Mouse (Mus musculus) erythroblast, embryonic 14.5 days (primary cell): ENCODE data around the gene Efl1. TPM values are rescaled to one million over a fixed set of nuclear protein-coding genes. Genes with fewer than 3 reads are reported as not detected.
"Not testable (repeated sequence)": the region's sequence is repeated elsewhere in the genome, so short reads cannot be mapped to it uniquely, and the experiment has no call there.

Experiments used
- H3K27me3 ChIP-seq: 2 replicates; pipeline ENCODE4 v1.6.1; 2012; ENCODE audit warnings: inconsistent platforms; ENCODE audit not compliant: control insufficient read depth
- H3K36me3 ChIP-seq: 2 replicates; pipeline ENCODE4 v1.6.1; 2012; ENCODE audit warnings: mild to moderate bottlenecking, inconsistent platforms; ENCODE audit not compliant: control insufficient read depth
- H3K4me1 ChIP-seq: 2 replicates; pipeline ENCODE4 v1.6.1; 2012; ENCODE audit warnings: inconsistent platforms; ENCODE audit not compliant: control insufficient read depth
- H3K4me3 ChIP-seq: replicated peaks from 2 replicates; pipeline ENCODE3; 2012; ENCODE audit warnings: moderate library complexity, mild to moderate bottlenecking, inconsistent platforms
- H3K9me3 ChIP-seq: 2 replicates; pipeline ENCODE4 v1.6.1; 2012; ENCODE audit warnings: low read length, inconsistent platforms, mixed read lengths; ENCODE audit not compliant: control insufficient read depth
- GATA1 ChIP-seq: IDR thresholded peaks from 2 replicates; pipeline ENCODE4 v1.6.1; 2012; ENCODE audit warnings: low read length, inconsistent platforms, mixed read lengths
- TAL1 ChIP-seq: IDR thresholded peaks from 3 replicates; pipeline ENCODE4 v1.6.1; 2012; ENCODE audit warnings: low read length, inconsistent platforms, mixed read lengths
- polyA plus RNA-seq: library from polyadenylated mRNA; stranded (reverse); fragments of >175 nt; gene quantifications from 2 replicates; pipeline ENCODE4 v1.2.3, GENCODE M21; 2012

Gene Efl1
- polyA plus RNA-seq, 1 experiment = 0.15 TPM

GRCm38 (mm10) chr7:82725741-82726450 is 77.5 kb downstream of the Efl1 start:
- Histone ChIP-seq H3K36me3 (peaks cover under 1% of the 10 kb centered on the region), H3K4me3 (no peak overlapping the region), H3K27me3 (no peaks in the 10 kb centered on the region), H3K4me1 (no peaks in the 10 kb centered on the region), H3K9me3 (no peaks in the 10 kb centered on the region)
- TF ChIP-seq GATA1 = no peak
- TF ChIP-seq TAL1 = no peak

GRCm38 (mm10) chr7:82727066-82727465 is 78.7 kb downstream of the Efl1 start:
- TF ChIP-seq TAL1 = no peak
- Histone ChIP-seq H3K9me3 (no peaks in the 10 kb centered on the region), H3K27me3 (no peaks in the 10 kb centered on the region), H3K4me3 (no peak overlapping the region), H3K4me1 (no peaks in the 10 kb centered on the region), H3K36me3 (peaks cover 2% of the 10 kb centered on the region)

DNA sequence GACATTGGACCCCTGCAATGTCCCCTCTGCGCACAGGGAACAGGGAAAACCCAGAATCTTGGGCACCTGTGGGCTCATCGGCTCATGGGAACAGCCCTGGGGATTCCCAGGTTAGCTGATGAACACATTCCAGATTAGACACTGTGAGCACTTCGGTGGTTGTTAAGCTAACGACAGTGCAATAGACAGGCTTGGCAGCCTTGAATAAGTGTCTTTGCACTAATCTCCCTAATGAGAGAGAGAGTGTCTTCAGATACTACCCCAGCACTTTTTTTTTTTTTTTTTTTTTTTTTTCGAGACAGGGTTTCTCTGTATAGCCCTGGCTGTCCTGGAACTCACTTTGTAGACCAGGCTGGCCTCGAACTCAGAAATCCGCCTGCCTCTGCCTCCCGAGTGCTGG is 80.6 kb downstream of the Efl1 start:
- H3K4me1 ChIP-seq, H3K27me3 ChIP-seq, H3K4me3 ChIP-seq, H3K9me3 ChIP-seq, H3K36me3 ChIP-seq: not testable (repeated sequence)

- Histone ChIP-seq H3K36me3 (peaks cover 2% of the 10 kb centered on the region), H3K4me1 (no peaks in the 10 kb centered on the region)
Observed at GRCm38 (mm10) chr7:82733118-82733517, 84.7 kb downstream of the Efl1 start.

GRCm38 (mm10) chr7:82733995-82734394 is 85.6 kb downstream of the Efl1 start:
- no peaks in the 10 kb centered on the region for H3K27me3 ChIP-seq
- TF ChIP-seq TAL1 = no peak
- no peak for TF ChIP-seq GATA1
- H3K36me3 ChIP-seq = peaks cover 2% of the 10 kb centered on the region
- no peaks in the 10 kb centered on the region for H3K4me1 ChIP-seq
- no peaks in the 10 kb centered on the region for H3K9me3 ChIP-seq
- H3K4me3 ChIP-seq = no peak overlapping the region

More at GRCm38 (mm10) chr7:82733118-82733517, 84.7 kb downstream of the Efl1 start:
- Histone ChIP-seq H3K4me3 (no peak overlapping the region), H3K27me3 (no peaks in the 10 kb centered on the region), H3K9me3 (no peaks in the 10 kb centered on the region)
- no peak for TF ChIP-seq TAL1
- no peak for TF ChIP-seq GATA1

DNA sequence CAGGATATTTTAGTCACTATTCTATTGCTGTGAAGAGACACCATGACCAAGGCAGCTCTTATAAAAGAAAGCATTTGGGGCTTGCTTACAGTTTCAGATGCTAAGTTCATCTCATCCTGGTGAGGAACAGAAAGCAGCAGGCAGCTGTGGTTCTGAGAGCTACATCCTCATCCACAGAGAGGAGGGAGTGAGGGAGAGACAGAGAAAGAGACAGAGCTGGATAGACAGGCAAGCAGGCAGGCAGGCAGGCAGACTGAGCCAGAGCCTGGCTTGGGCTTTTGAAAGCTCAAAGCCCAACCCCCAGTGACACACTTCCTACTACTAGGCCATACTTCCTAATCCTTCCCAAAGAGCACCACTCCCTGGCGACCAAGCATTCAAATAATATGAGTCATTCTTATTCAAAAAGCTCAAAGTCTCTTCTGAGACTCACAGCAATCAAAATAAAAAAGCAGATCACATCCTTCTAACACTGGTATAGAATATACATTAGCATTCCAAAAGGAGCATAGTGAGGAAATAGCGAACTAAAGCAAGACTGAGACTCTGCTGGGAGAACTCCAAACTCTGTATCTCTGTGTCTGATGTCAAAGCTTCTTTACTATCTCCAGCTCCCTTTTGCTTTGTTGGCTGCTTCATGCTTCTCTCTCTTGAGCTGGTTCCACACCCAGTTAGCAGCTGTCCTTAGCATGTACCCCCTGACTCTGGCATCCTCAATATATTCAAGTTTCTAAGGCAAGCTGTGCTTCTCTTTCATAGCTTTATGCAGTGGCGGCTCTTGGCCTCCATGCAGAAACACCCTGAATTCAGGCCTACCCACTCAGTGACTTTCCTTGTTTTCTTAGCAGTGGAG is 86.6 kb downstream of the Efl1 start:
- H3K4me1 ChIP-seq = no peaks in the 10 kb centered on the region
- TF ChIP-seq GATA1 (no peak), TAL1 (no peak)
- peaks cover 2% of the 10 kb centered on the region for H3K36me3 ChIP-seq
- no peaks in the 10 kb centered on the region for H3K27me3 ChIP-seq
- H3K9me3 ChIP-seq = no peaks in the 10 kb centered on the region
- no peak overlapping the region for H3K4me3 ChIP-seq

- H3K4me3 ChIP-seq = no peak overlapping the region
- TF ChIP-seq GATA1 (no peak), TAL1 (no peak)
- no peaks in the 10 kb centered on the region for H3K4me1 ChIP-seq
- peaks cover 8% of the 10 kb centered on the region for H3K36me3 ChIP-seq
- H3K9me3 ChIP-seq = no peaks in the 10 kb centered on the region
- H3K27me3 ChIP-seq = no peaks in the 10 kb centered on the region
Observed at GRCm38 (mm10) chr7:82743116-82743765, 94.8 kb downstream of the Efl1 start.

GRCm38 (mm10) chr7:82744167-82744715 is 95.8 kb downstream of the Efl1 start:
- Histone ChIP-seq H3K9me3 (no peaks in the 10 kb centered on the region), H3K36me3 (peaks cover 10% of the 10 kb centered on the region), H3K27me3 (no peaks in the 10 kb centered on the region), H3K4me3 (no peak overlapping the region), H3K4me1 (no peaks in the 10 kb centered on the region)
- TF ChIP-seq GATA1 = no peak
- no peak for TF ChIP-seq TAL1

GRCm38 (mm10) chr7:82748812-82749211 is 100.4 kb downstream of the Efl1 start:
- H3K4me1 ChIP-seq = no peaks in the 10 kb centered on the region
- no peak overlapping the region for H3K4me3 ChIP-seq
- H3K9me3 ChIP-seq = no peaks in the 10 kb centered on the region
- H3K27me3 ChIP-seq = no peaks in the 10 kb centered on the region
- TF ChIP-seq GATA1 = no peak
- no peak for TF ChIP-seq TAL1
- peaks cover 27% of the 10 kb centered on the region for H3K36me3 ChIP-seq
